Mouse (Mus musculus): ENCODE results near the gene Cd163. TPM values are rescaled to one million over a fixed set of nuclear protein-coding genes. Genes with fewer than 3 reads are reported as not detected.

Gene Cd163
- polyA plus RNA-seq, 1 experiment from 2014 or later, result 0.49 TPM

- H3K4me3 ChIP-seq (replicated peaks), result no peak overlapping the region
- H3K9me3 ChIP-seq (replicated peaks), result no peaks in the 10 kb centered on the region
- H3K27ac ChIP-seq (replicated peaks), result no peak overlapping the region
- H3K36me3 ChIP-seq, result no peaks in the 10 kb centered on the region
- H3K27me3 ChIP-seq (replicated peaks), result no peaks in the 10 kb centered on the region
- no peak for ATAC-seq (ENCODE audit: low FRiP score)
- H3K9ac ChIP-seq (replicated peaks), result no peak overlapping the region
- no peaks in the 10 kb centered on the region for H3K4me1 ChIP-seq
- WGBS, result 83% methylated on average over 4 of the region's 4 CpGs
- no peak overlapping the region for H3K4me2 ChIP-seq
Observed at GRCm38 (mm10) chr6:124374683-124375082, 70.2 kb downstream of the Cd163 start.

GRCm38 (mm10) chr6:124375435-124375884, 71.0 kb downstream of the Cd163 start:
- Histone ChIP-seq H3K9ac (replicated peaks) (no peak overlapping the region), H3K4me2 (no peak overlapping the region), H3K9me3 (replicated peaks) (no peaks in the 10 kb centered on the region), H3K4me1 (no peaks in the 10 kb centered on the region), H3K36me3 (no peaks in the 10 kb centered on the region), H3K4me3 (replicated peaks) (no peak overlapping the region), H3K27me3 (replicated peaks) (no peaks in the 10 kb centered on the region), H3K27ac (replicated peaks) (no peak overlapping the region)
- no peak for ATAC-seq (ENCODE audit: low FRiP score)
- WGBS, result 89% methylated on average over 11 of the region's 11 CpGs

GRCm38 (mm10) chr6:124376311-124376710, 71.9 kb downstream of the Cd163 start:
- H3K36me3 ChIP-seq, result no peaks in the 10 kb centered on the region
- H3K4me2 ChIP-seq, result no peak overlapping the region
- H3K27ac ChIP-seq (replicated peaks), result no peak overlapping the region
- H3K4me3 ChIP-seq (replicated peaks), result no peak overlapping the region
- H3K4me1 ChIP-seq, result no peaks in the 10 kb centered on the region
- no peak for ATAC-seq (ENCODE audit: low FRiP score)
- no peak overlapping the region for H3K9ac ChIP-seq (replicated peaks)
- H3K9me3 ChIP-seq (replicated peaks), result no peaks in the 10 kb centered on the region
- H3K27me3 ChIP-seq (replicated peaks), result no peaks in the 10 kb centered on the region
- 85% methylated on average over 5 of the region's 5 CpGs for WGBS

- H3K27me3 ChIP-seq (replicated peaks), result no peaks in the 10 kb centered on the region
- H3K4me1 ChIP-seq, result no peaks in the 10 kb centered on the region
- H3K36me3 ChIP-seq, result no peaks in the 10 kb centered on the region
- H3K4me3 ChIP-seq (replicated peaks), result no peak overlapping the region
- H3K27ac ChIP-seq (replicated peaks), result no peak overlapping the region
- no peak for ATAC-seq (ENCODE audit: low FRiP score)
- no peaks in the 10 kb centered on the region for H3K9me3 ChIP-seq (replicated peaks)
- H3K4me2 ChIP-seq, result no peak overlapping the region
- WGBS, result 78% methylated on average over 4 of the region's 4 CpGs
- H3K9ac ChIP-seq (replicated peaks), result no peak overlapping the region
Observed at GRCm38 (mm10) chr6:124377494-124378255, 73.2 kb downstream of the Cd163 start.

- no peaks in the 10 kb centered on the region for H3K36me3 ChIP-seq
- no peak overlapping the region for H3K27ac ChIP-seq (replicated peaks)
- H3K9ac ChIP-seq (replicated peaks), result no peak overlapping the region
- no peak overlapping the region for H3K4me3 ChIP-seq (replicated peaks)
- no peaks in the 10 kb centered on the region for H3K9me3 ChIP-seq (replicated peaks)
- 36% methylated on average over 10 of the region's 10 CpGs for WGBS
- H3K4me2 ChIP-seq, result no peak overlapping the region
- H3K4me1 ChIP-seq, result no peaks in the 10 kb centered on the region
- no peak for ATAC-seq (ENCODE audit: low FRiP score)
- no peaks in the 10 kb centered on the region for H3K27me3 ChIP-seq (replicated peaks)
Observed at GRCm38 (mm10) chr6:124379331-124379730, 74.9 kb downstream of the Cd163 start.

Other genes starting within 250 kb of the Cd163 start
- not detected in 2 replicates for gene Vmn2r27, start 72.8 kb upstream of the Cd163 start, polyA plus RNA-seq (2015; fragmentation: Nextera tagmentation; extraction: Ambion mirVana)
- 58.0 and 62.4 TPM in 2 replicates for gene Pex5, start 110.4 kb downstream of the Cd163 start, polyA plus RNA-seq (2015; fragmentation: Nextera tagmentation; extraction: Ambion mirVana)
- 135 and 160 TPM in 2 replicates for gene Clstn3, start 160.1 kb downstream of the Cd163 start, polyA plus RNA-seq (2015; fragmentation: Nextera tagmentation; extraction: Ambion mirVana)
- gene C1rl, start 188.5 kb downstream of the Cd163 start, polyA plus RNA-seq (2015; fragmentation: Nextera tagmentation; extraction: Ambion mirVana), result 0.40 and 0.69 TPM in 2 replicates
- gene C1ra, start 207.7 kb downstream of the Cd163 start, polyA plus RNA-seq (2015; fragmentation: Nextera tagmentation; extraction: Ambion mirVana), result 0.31 and 1.4 TPM in 2 replicates
- gene C1s1, start 237.7 kb downstream of the Cd163 start, polyA plus RNA-seq (2015; fragmentation: Nextera tagmentation; extraction: Ambion mirVana), result 1.1 and 2.8 TPM in 2 replicates

Data from neural tube, embryonic 15.5 days (tissue).